ENCODE assay signal across 8 mouse cellular contexts in genomic region chr10:78244438-78245224, GRCm38 (mm10). TPM values are rescaled to one million over a fixed set of nuclear protein-coding genes. Genes with fewer than 3 reads are reported as not detected.
DNase-seq lines count a peak whose midpoint lies in the region; ATAC-seq and TF ChIP-seq lines count a peak whose summit lies in the region.

TSS of gene Trappc10 (minus strand) at chr10:78244641.

- TF ChIP-seq CTCF in C2C12 (IDR thresholded peaks at IDR 0.05; ENCODE audit: control insufficient read depth, insufficient read depth, insufficient read length) = no peak

- H3K27ac ChIP-seq in heart, embryonic 13.5 days (replicated peaks) = peak within 1 kb of the TSS; percentile 69
- H3K27ac ChIP-seq in liver, embryonic 12.5 days = peak within 1 kb of the TSS; percentile 90
- peak within 1 kb of the TSS; percentile 46 for H3K27ac ChIP-seq in stomach, embryonic 15.5 days

- H3K9me3 ChIP-seq in heart, embryonic 13.5 days = no peaks in the 10 kb centered on the region
- no peaks in the 10 kb centered on the region for H3K9me3 ChIP-seq in liver, embryonic 12.5 days (replicated peaks)
- no peaks in the 10 kb centered on the region for H3K9me3 ChIP-seq in stomach, embryonic 15.5 days

- H3K9ac ChIP-seq in heart, embryonic 13.5 days = peak within 1 kb of the TSS; percentile 91
- peak within 1 kb of the TSS; percentile 96 for H3K9ac ChIP-seq in liver, embryonic 12.5 days
- H3K9ac ChIP-seq in stomach, embryonic 15.5 days = peak within 1 kb of the TSS; percentile 78

- ATAC-seq in erythroid progenitor cell, adult 5-6 weeks (replicated peaks; ENCODE audit: low FRiP score, poor library complexity, severe bottlenecking) = peak; percentile 92
- ATAC-seq in heart, embryonic 13.5 days (ENCODE audit: extremely low read depth, insufficient number of reproducible peaks, low FRiP score, low TSS enrichment) = peak; percentile 95
- peak; percentile 92 for ATAC-seq in liver, embryonic 12.5 days
- ATAC-seq in stomach, embryonic 15.5 days (ENCODE audit: insufficient read depth, low FRiP score, low read depth) = peak; percentile 96

- peak; percentile 59 for DNase-seq in brain, embryonic 18.5 days (ENCODE audit: low read depth, low spot score)
- DNase-seq in kidney, postnatal 10 days = peak; percentile 91
- peak; percentile 83 to 87 for DNase-seq in natural killer cell, adult 2 months (ENCODE audit: low spot score in 2 of 2)

- H3K79me2 ChIP-seq in C2C12 (ENCODE audit: control insufficient read depth, insufficient read depth) = peaks cover 47% of the 10 kb centered on the region

- peaks cover 39% of the 10 kb centered on the region for H3K79me3 ChIP-seq in C2C12 (ENCODE audit: low read depth)

- H3ac ChIP-seq in C2C12 (ENCODE audit: control insufficient read depth, insufficient read length, low read depth) = peak within 1 kb of the TSS; percentile 87

- H3K4me1 ChIP-seq in heart, embryonic 13.5 days = peaks cover 15% of the 10 kb centered on the region
- peaks cover 73% of the 10 kb centered on the region for H3K4me1 ChIP-seq in liver, embryonic 12.5 days
- peaks cover 18% of the 10 kb centered on the region for H3K4me1 ChIP-seq in stomach, embryonic 15.5 days

- peak within 1 kb of the TSS; percentile 91 for H3K4me3 ChIP-seq in C2C12 (ENCODE audit: insufficient read depth, poor library complexity, severe bottlenecking)
- peak within 1 kb of the TSS; percentile 93 for H3K4me3 ChIP-seq in heart, embryonic 13.5 days
- peak within 1 kb of the TSS; percentile 95 for H3K4me3 ChIP-seq in liver, embryonic 12.5 days
- H3K4me3 ChIP-seq in stomach, embryonic 15.5 days (replicated peaks) = peak within 1 kb of the TSS; percentile 89

- no peaks in the 10 kb centered on the region for H3K27me3 ChIP-seq in C2C12 (ENCODE audit: control insufficient read depth, insufficient read depth, insufficient read length)
- no peaks in the 10 kb centered on the region for H3K27me3 ChIP-seq in heart, embryonic 13.5 days (replicated peaks)
- no peaks in the 10 kb centered on the region for H3K27me3 ChIP-seq in liver, embryonic 12.5 days (replicated peaks)
- H3K27me3 ChIP-seq in stomach, embryonic 15.5 days (replicated peaks) = no peaks in the 10 kb centered on the region

- H3K36me3 ChIP-seq in C2C12 (ENCODE audit: control insufficient read depth, insufficient read depth) = peaks cover 4% of the 10 kb centered on the region
- 0 out of 2 replicates have a peak, but pooled peaks cover 3% of the 10 kb centered on the region for H3K36me3 ChIP-seq in heart, embryonic 13.5 days
- peaks cover 12% of the 10 kb centered on the region; the same call in 1 of the 2 replicates for H3K36me3 ChIP-seq in liver, embryonic 12.5 days
- H3K36me3 ChIP-seq in stomach, embryonic 15.5 days = no peaks in the 10 kb centered on the region

- under 1% methylated on average over 71 of the region's 74 CpGs for WGBS in heart, embryonic 13.5 days
- WGBS in liver, embryonic 12.5 days (ENCODE audit: insufficient replicate concordance) = under 1% methylated on average over 65 of the region's 74 CpGs
- under 1% methylated on average over 61 of the region's 74 CpGs for WGBS in stomach, embryonic 15.5 days

- H3K4me2 ChIP-seq in heart, embryonic 13.5 days = peak within 1 kb of the TSS; percentile 99
- H3K4me2 ChIP-seq in liver, embryonic 12.5 days = peak within 1 kb of the TSS; percentile 98
- H3K4me2 ChIP-seq in stomach, embryonic 15.5 days = peak within 1 kb of the TSS; percentile 91

TF ChIP-seq in C2C12, 6 proteins besides CTCF, POLR2A, EP300 and RAD21:
- no peak for TF ChIP-seq MYOD1 (IDR thresholded peaks at IDR 0.05; ENCODE audit: control insufficient read depth, insufficient read length, low read depth)
- TF ChIP-seq MYOG (IDR thresholded peaks at IDR 0.05; ENCODE audit: control insufficient read depth, extremely low read depth, insufficient read length) = no peak
- TF ChIP-seq USF1 (IDR thresholded peaks at IDR 0.05; ENCODE audit: low read depth) = peak; percentile 6
- TF ChIP-seq CEBPB (IDR thresholded peaks at IDR 0.05; ENCODE audit: low read depth) = no peak
- TF ChIP-seq MAX (IDR thresholded peaks at IDR 0.05) = peak; percentile 84
- no peak for TF ChIP-seq FOSL1 (IDR thresholded peaks at IDR 0.05; ENCODE audit: insufficient read depth, low read length, poor library complexity, severe bottlenecking)

RNA-seq across cellular contexts. Expression of gene Trappc10, which starts in this region (rescaled TPM):
- polyA plus RNA-seq in C2C12 (2012; fragmentation: generic; extraction: Trizol) = 18.2 TPM
- 127 and 132 TPM in 2 replicates for total RNA-seq in erythroid progenitor cell, adult 5-6 weeks (2015; ENCODE audit: low replicate concordance)
- total RNA-seq in erythroid progenitor cell, adult 5-6 weeks (2017; ENCODE audit: low replicate concordance) = 81.0 and 108 TPM in 2 replicates
- 10.5 and 11.1 TPM in 2 replicates for polyA plus RNA-seq in heart, embryonic 13.5 days (2015; fragmentation: Nextera tagmentation; extraction: Ambion mirVana)
- 21.9 and 24.5 TPM in 2 replicates for polyA plus RNA-seq in liver, embryonic 12.5 days (2016; fragmentation: Nextera tagmentation; extraction: Ambion mirVana)
- 15.6 and 18.2 TPM in 2 replicates for polyA plus RNA-seq in stomach, embryonic 15.5 days (2015; fragmentation: Nextera tagmentation; extraction: Ambion mirVana)

Comparison
In these comparisons a context has a peak if more than half of its experiments do, and no peak if none do; other contexts are left out.
1. Peak in every context shown above with its lines: DNase-seq, ATAC-seq, H3K4me3 ChIP-seq and H3K27ac ChIP-seq.